Mouse (Mus musculus) neural tube, embryonic 13.5 days (tissue): ENCODE results near the gene Parvg. TPM values are rescaled to one million over a fixed set of nuclear protein-coding genes. Genes with fewer than 3 reads are reported as not detected.

Experiments
- ATAC-seq: fragments of 200-750 bp; cut with Nextera tagmentation; 2 replicates; pipeline ENCODE4 v1.8.0; 2017; ENCODE audit warnings: low read depth, mild to moderate bottlenecking, moderate TSS enrichment, moderate library complexity
- H3K27ac ChIP-seq: fragments of 300-500 bp; sonication (generic); replicated peaks from 2 replicates; pipeline ENCODE4 v1.5.1; 2015; ENCODE audit warnings: moderate library complexity, mild to moderate bottlenecking, inconsistent platforms
- H3K27me3 ChIP-seq: fragments of 300-500 bp; sonication (generic); 2 replicates; pipeline ENCODE4 v1.6.1; 2015; ENCODE audit warnings: mild to moderate bottlenecking, inconsistent platforms
- H3K36me3 ChIP-seq: fragments of 300-500 bp; sonication (generic); 2 replicates; pipeline ENCODE4 v1.6.1; 2015; ENCODE audit warnings: mild to moderate bottlenecking, inconsistent platforms
- H3K4me1 ChIP-seq: fragments of 300-500 bp; sonication (generic); replicated peaks from 2 replicates; pipeline ENCODE4 v1.6.1; 2015; ENCODE audit warnings: inconsistent platforms
- H3K4me2 ChIP-seq: fragments of 300-500 bp; sonication (generic); 2 replicates; pipeline ENCODE4 v1.6.1; 2015; ENCODE audit warnings: inconsistent platforms, mild to moderate bottlenecking, moderate library complexity
- H3K4me3 ChIP-seq: fragments of 300-500 bp; sonication (generic); 2 replicates; pipeline ENCODE4 v1.5.1; 2015; ENCODE audit warnings: mild to moderate bottlenecking, inconsistent platforms
- H3K9ac ChIP-seq: fragments of 300-500 bp; sonication (generic); 2 replicates; pipeline ENCODE4 v1.6.1; 2015; ENCODE audit warnings: moderate library complexity, mild to moderate bottlenecking, inconsistent platforms
- H3K9me3 ChIP-seq: fragments of 300-500 bp; sonication (generic); 2 replicates; pipeline ENCODE4 v1.6.1; 2016; ENCODE audit warnings: inconsistent platforms
- WGBS: fragments of 180-500 bp; shearing (Covaris S2); methylation state at CpG from one replicate; pipeline ENCODE4 v1.1.7; 2015; 5-methylcytosine and 5-hydroxymethylcytosine counted together
- polyA plus RNA-seq: library from polyadenylated mRNA; unstranded; fragments of >200 nt; fragmentation: Nextera tagmentation; extraction: Ambion mirVana; gene quantifications from 2 replicates; pipeline ENCODE4 v1.2.1, GENCODE M21; 2015

Parvg gene
- polyA plus RNA-seq, 1 experiment from 2014 or later: 0.98 TPM

DNA sequence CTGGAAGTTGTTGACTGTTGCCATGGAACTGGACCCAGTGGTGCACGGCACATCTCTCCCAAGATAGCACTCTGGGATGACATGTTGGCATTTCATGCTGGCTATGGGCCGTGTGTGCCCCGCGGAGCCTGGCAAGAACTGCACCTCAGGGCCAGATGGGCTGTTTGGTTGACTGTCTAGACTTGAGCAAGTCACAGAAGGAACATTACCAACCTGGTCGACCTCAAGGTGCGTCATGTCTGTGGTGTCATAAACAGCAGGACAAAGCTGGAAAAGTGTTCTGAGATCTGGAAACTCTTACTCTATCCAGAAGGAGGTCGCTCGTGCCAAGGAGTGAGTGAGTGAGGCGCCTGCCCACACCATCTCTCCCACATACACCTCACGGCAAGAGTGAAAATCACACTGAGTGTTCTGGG is 42.8 kb downstream of the Parvg start:
- H3K4me3 ChIP-seq: no peak overlapping the region
- H3K27me3 ChIP-seq: no peaks in the 10 kb centered on the region
- H3K4me1 ChIP-seq: peaks cover 13% of the 10 kb centered on the region
- no peak overlapping the region for H3K9ac ChIP-seq
- H3K36me3 ChIP-seq: no peaks in the 10 kb centered on the region
- H3K9me3 ChIP-seq: no peaks in the 10 kb centered on the region
- H3K4me2 ChIP-seq: no peak overlapping the region
- no peak; the same call in 1 of the 2 replicates for ATAC-seq
- no peak overlapping the region for H3K27ac ChIP-seq
- WGBS: 75% methylated on average over 10 of the region's 10 CpGs

GRCm38 (mm10) chr15:84367402-84367801 is 43.6 kb downstream of the Parvg start:
- 80% methylated on average over 8 of the region's 8 CpGs for WGBS
- Histone ChIP-seq H3K27me3 (no peaks in the 10 kb centered on the region), H3K27ac (no peak overlapping the region), H3K4me3 (no peak overlapping the region), H3K4me2 (no peak overlapping the region), H3K9ac (no peak overlapping the region), H3K9me3 (no peaks in the 10 kb centered on the region; the same call in 1 of the 2 replicates), H3K36me3 (no peaks in the 10 kb centered on the region), H3K4me1 (peaks cover 13% of the 10 kb centered on the region)
- no peak for ATAC-seq

DNA sequence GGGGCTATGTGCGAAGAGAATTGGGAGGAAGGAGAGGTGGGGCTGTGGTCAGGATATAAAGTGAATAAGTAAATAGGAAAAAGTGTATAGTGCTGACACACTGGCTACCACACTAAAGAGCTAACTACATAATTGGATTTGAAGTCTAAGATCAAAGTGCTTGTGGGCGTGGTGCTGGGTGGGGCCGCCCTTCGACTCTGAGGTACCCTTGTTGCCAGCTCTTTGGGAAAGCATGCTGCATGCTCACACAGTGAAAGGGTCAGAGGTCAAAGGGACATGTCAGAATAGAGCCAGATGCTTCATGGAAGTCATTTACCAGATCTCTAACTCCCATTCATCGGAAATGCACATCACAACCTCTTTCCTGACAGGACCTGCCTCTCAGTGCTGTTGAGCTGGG is 49.0 kb downstream of the Parvg start:
- Histone ChIP-seq H3K36me3 (no peaks in the 10 kb centered on the region), H3K4me3 (no peak overlapping the region), H3K9me3 (peaks cover 13% of the 10 kb centered on the region), H3K4me2 (no peak overlapping the region), H3K9ac (no peak overlapping the region), H3K27ac (no peak overlapping the region), H3K4me1 (0 out of 2 replicates have a peak, but pooled peaks cover 7% of the 10 kb centered on the region), H3K27me3 (no peaks in the 10 kb centered on the region)
- 67% methylated on average over 5 of the region's 5 CpGs for WGBS
- no peak for ATAC-seq

DNA sequence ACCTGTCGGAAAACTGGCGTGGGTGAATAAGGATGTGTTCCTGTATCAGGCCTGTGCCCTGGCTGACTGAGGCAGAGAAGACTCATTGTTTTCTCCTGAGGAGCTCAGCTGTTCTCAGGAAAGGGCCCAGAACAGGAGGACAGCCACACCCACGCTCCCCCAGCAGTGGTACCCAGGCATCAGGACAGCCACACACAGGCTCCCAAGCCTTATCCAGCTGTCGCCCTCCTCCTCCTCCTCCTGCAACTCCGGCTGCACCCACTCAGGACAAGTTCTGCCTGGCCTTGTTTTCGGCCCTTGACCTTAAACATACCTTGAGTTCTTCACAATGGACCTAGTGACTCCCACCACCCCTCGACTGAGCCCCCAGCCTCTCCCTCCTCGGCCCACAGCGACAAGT is 54.9 kb downstream of the Parvg start:
- peaks cover 13% of the 10 kb centered on the region for H3K9me3 ChIP-seq
- no peak overlapping the region for H3K27ac ChIP-seq
- no peak overlapping the region for H3K4me2 ChIP-seq
- WGBS: 90% methylated on average over 9 of the region's 9 CpGs
- no peak for ATAC-seq
- H3K9ac ChIP-seq: no peak overlapping the region
- H3K36me3 ChIP-seq: no peaks in the 10 kb centered on the region
- no peak overlapping the region for H3K4me3 ChIP-seq
- no peaks in the 10 kb centered on the region for H3K27me3 ChIP-seq
- no peaks in the 10 kb centered on the region for H3K4me1 ChIP-seq

GRCm38 (mm10) chr15:84380181-84380580 is 56.4 kb downstream of the Parvg start:
- 82% methylated on average over 10 of the region's 10 CpGs for WGBS
- Histone ChIP-seq H3K36me3 (no peaks in the 10 kb centered on the region), H3K9ac (no peak overlapping the region), H3K4me2 (no peak overlapping the region), H3K9me3 (peaks cover 4% of the 10 kb centered on the region), H3K4me3 (no peak overlapping the region), H3K27me3 (no peaks in the 10 kb centered on the region), H3K27ac (no peak overlapping the region), H3K4me1 (no peaks in the 10 kb centered on the region)
- no peak for ATAC-seq

- Histone ChIP-seq H3K4me1 (no peaks in the 10 kb centered on the region), H3K4me2 (no peak overlapping the region), H3K9me3 (peaks cover 21% of the 10 kb centered on the region), H3K36me3 (peaks cover 6% of the 10 kb centered on the region; the same call in 1 of the 2 replicates), H3K27ac (no peak overlapping the region), H3K27me3 (no peaks in the 10 kb centered on the region), H3K4me3 (no peak overlapping the region), H3K9ac (no peak overlapping the region)
- no peak for ATAC-seq
- 95% methylated on average over 9 of the region's 9 CpGs for WGBS
Measured at GRCm38 (mm10) chr15:84384066-84384465, 60.2 kb downstream of the Parvg start.

- Histone ChIP-seq H3K36me3 (peaks cover 6% of the 10 kb centered on the region; the same call in 1 of the 2 replicates), H3K4me3 (no peak overlapping the region), H3K4me2 (no peak overlapping the region), H3K27me3 (no peaks in the 10 kb centered on the region), H3K9ac (no peak overlapping the region), H3K27ac (no peak overlapping the region), H3K4me1 (no peaks in the 10 kb centered on the region), H3K9me3 (peaks cover 22% of the 10 kb centered on the region)
- WGBS: 83% methylated on average over 8 of the region's 8 CpGs
- ATAC-seq: no peak
Measured at GRCm38 (mm10) chr15:84385995-84386565, 62.3 kb downstream of the Parvg start.

- Histone ChIP-seq H3K36me3 (peaks cover 6% of the 10 kb centered on the region; the same call in 1 of the 2 replicates), H3K9me3 (peaks cover 25% of the 10 kb centered on the region), H3K27me3 (no peaks in the 10 kb centered on the region), H3K4me1 (peaks cover 11% of the 10 kb centered on the region; the same call in 1 of the 2 replicates), H3K4me2 (no peak overlapping the region), H3K9ac (no peak overlapping the region), H3K4me3 (no peak overlapping the region), H3K27ac (no peak overlapping the region)
- ATAC-seq: no peak
- WGBS: 77% methylated on average over 8 of the region's 8 CpGs
Measured at GRCm38 (mm10) chr15:84388698-84389131, 64.9 kb downstream of the Parvg start.

GRCm38 (mm10) chr15:84392131-84392530 is 68.3 kb downstream of the Parvg start:
- Histone ChIP-seq H3K9ac (no peak overlapping the region), H3K4me3 (no peak overlapping the region), H3K4me2 (no peak overlapping the region), H3K4me1 (peaks cover 27% of the 10 kb centered on the region), H3K27me3 (no peaks in the 10 kb centered on the region), H3K9me3 (peaks cover 23% of the 10 kb centered on the region), H3K27ac (no peak overlapping the region), H3K36me3 (0 out of 2 replicates have a peak, but pooled peaks cover 6% of the 10 kb centered on the region)
- WGBS: 96% methylated on average over 4 of the region's 4 CpGs
- ATAC-seq: no peak

Other genes starting within 250 kb of the Parvg start
- gene Sult4a1, start 218.3 kb upstream of the Parvg start, polyA plus RNA-seq: 87.0 and 97.2 TPM in 2 replicates
- not detected in 2 replicates for gene Pnpla5, start 200.9 kb upstream of the Parvg start, polyA plus RNA-seq
- gene Pnpla3, start 156.2 kb upstream of the Parvg start, polyA plus RNA-seq: 4.7 and 6.5 TPM in 2 replicates
- gene Samm50, start 131.8 kb upstream of the Parvg start, polyA plus RNA-seq: 79.4 and 83.5 TPM in 2 replicates
- gene Parvb, start 92.0 kb upstream of the Parvg start, polyA plus RNA-seq: 8.5 and 9.0 TPM in 2 replicates
- gene Shisal1, start 123.1 kb downstream of the Parvg start, polyA plus RNA-seq: 10.1 and 13.4 TPM in 2 replicates
- gene Rtl6, start 233.8 kb downstream of the Parvg start, polyA plus RNA-seq: 46.1 and 49.7 TPM in 2 replicates